ENCODE assay signal across 14 mouse cellular contexts in the genomic region with DNA sequence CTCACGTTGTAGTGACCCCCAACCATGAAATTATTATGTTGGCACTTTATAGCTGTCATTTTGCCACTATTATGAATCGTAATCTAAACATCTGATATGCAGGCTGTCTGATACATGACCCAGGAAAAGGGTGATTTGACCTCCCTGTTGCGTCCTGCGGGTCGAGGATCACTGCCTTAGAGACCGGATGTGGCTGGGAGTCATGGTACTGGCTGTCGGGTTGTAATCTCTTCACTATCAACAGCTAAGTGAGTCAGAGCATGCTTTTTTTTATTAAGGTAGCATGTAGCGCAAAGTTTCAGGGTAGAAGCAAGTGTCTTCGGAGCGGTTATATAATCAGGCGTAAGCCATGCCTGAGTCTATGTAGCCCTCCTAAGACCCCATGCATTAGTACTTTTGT.
"Had no signal": no experiment of that assay in that cellular context is flagged by ENCODE, and none has a peak within 500 bp of the region (broad histone marks: within the 10 kb centered on the region; RNA-seq: fewer than 3 reads in every experiment).

No protein-coding gene starts in this region.

- DNase-seq: heart, postnatal 10 days; heart, postnatal 14 days; heart, postnatal 36 days; heart, postnatal 4 days; kidney, adult 11 months; kidney, adult 18-20 months; kidney, adult 2 months; kidney, adult 9 months; kidney, postnatal 10 days; kidney, postnatal 14 days; kidney, postnatal 36 days; kidney, postnatal 4 days; layer of hippocampus, adult 9-11 months; layer of hippocampus, postnatal 36 days had no signal
